Mouse (Mus musculus): ENCODE data around the gene Ctbs.

- TF ChIP-seq GATA1 (IDR thresholded peaks at IDR 0.05; ENCODE audit: low read length) (no peak), TAL1 (IDR thresholded peaks at IDR 0.05; ENCODE audit: low read length) (no peak)
Observed at GRCm38 (mm10) chr3:146500003-146500809, 50.6 kb downstream of the Ctbs start.
